Mouse (Mus musculus) forebrain, embryonic 13.5 days (tissue): Measurements from ENCODE around the gene Ankrd66. TPM values are rescaled to one million over a fixed set of nuclear protein-coding genes. Genes with fewer than 3 reads are reported as not detected.
"Not testable (repeated sequence)": the region's sequence is repeated elsewhere in the genome, so short reads cannot be mapped to it uniquely, and the experiment has no call there.

Experiments used
- ATAC-seq: fragments of 200-750 bp; cut with Nextera tagmentation; 2 replicates; pipeline ENCODE4 v1.8.0; 2017
- H3K27ac ChIP-seq: fragments of 300-500 bp; sonication (generic); 2 replicates; pipeline ENCODE4 v1.5.1; 2015; ENCODE audit warnings: inconsistent platforms, mild to moderate bottlenecking, moderate library complexity
- H3K27me3 ChIP-seq: fragments of 300-500 bp; sonication (generic); 2 replicates; pipeline ENCODE4 v1.6.1; 2015; ENCODE audit warnings: mild to moderate bottlenecking, inconsistent platforms
- H3K36me3 ChIP-seq: fragments of 300-500 bp; sonication (generic); 2 replicates; pipeline ENCODE4 v1.6.1; 2015; ENCODE audit warnings: mild to moderate bottlenecking, inconsistent platforms; ENCODE audit not compliant: poor library complexity, severe bottlenecking
- H3K4me1 ChIP-seq: fragments of 300-500 bp; sonication (generic); 2 replicates; pipeline ENCODE4 v1.6.1; 2015; ENCODE audit warnings: inconsistent platforms
- H3K4me2 ChIP-seq: fragments of 300-500 bp; sonication (generic); 2 replicates; pipeline ENCODE4 v1.6.1; 2015; ENCODE audit warnings: inconsistent platforms, mild to moderate bottlenecking, moderate library complexity
- H3K4me3 ChIP-seq: fragments of 300-500 bp; sonication (generic); 2 replicates; pipeline ENCODE4 v1.5.1; 2015; ENCODE audit warnings: mild to moderate bottlenecking, inconsistent platforms
- H3K9ac ChIP-seq: fragments of 300-500 bp; sonication (generic); 2 replicates; pipeline ENCODE4 v1.6.1; 2015; ENCODE audit warnings: mild to moderate bottlenecking, inconsistent platforms
- H3K9me3 ChIP-seq: fragments of 300-500 bp; sonication (generic); replicated peaks from 2 replicates; pipeline ENCODE4 v1.6.1; 2016; ENCODE audit warnings: inconsistent platforms
- WGBS: fragments of 180-500 bp; shearing (Covaris S2); methylation state at CpG from one replicate; pipeline ENCODE4 v1.1.7; 2015; 5-methylcytosine and 5-hydroxymethylcytosine counted together
- polyA plus RNA-seq: library from polyadenylated mRNA; unstranded; fragments of >200 nt; fragmentation: Nextera tagmentation; extraction: Ambion mirVana; gene quantifications from 2 replicates; pipeline ENCODE4 v1.2.1, GENCODE M21; 2015

Gene Ankrd66
- polyA plus RNA-seq, 1 experiment from 2014 or later, result 0.25 TPM

- WGBS, result 94% methylated on average over 5 of the region's 5 CpGs
- Histone ChIP-seq H3K4me2 (no peak overlapping the region), H3K4me3 (no peak overlapping the region)
Observed at GRCm38 (mm10) chr17:43495502-43495901, 47.9 kb downstream of the Ankrd66 start.

GRCm38 (mm10) chr17:43490371-43490770 is 53.1 kb downstream of the Ankrd66 start:
- not testable (repeated sequence) for H3K27ac ChIP-seq, H3K27me3 ChIP-seq, H3K9me3 ChIP-seq, H3K4me2 ChIP-seq, H3K4me1 ChIP-seq, H3K36me3 ChIP-seq, ATAC-seq, H3K4me3 ChIP-seq, H3K9ac ChIP-seq
- WGBS, result 95% methylated on average over 8 of the region's 10 CpGs

More at GRCm38 (mm10) chr17:43495502-43495901, 47.9 kb downstream of the Ankrd66 start:
- no peaks in the 10 kb centered on the region for H3K4me1 ChIP-seq
- H3K27ac ChIP-seq, result no peak overlapping the region
- no peaks in the 10 kb centered on the region for H3K9me3 ChIP-seq
- no peaks in the 10 kb centered on the region for H3K36me3 ChIP-seq
- no peak overlapping the region for H3K9ac ChIP-seq
- no peak for ATAC-seq
- no peaks in the 10 kb centered on the region for H3K27me3 ChIP-seq

GRCm38 (mm10) chr17:43488439-43489151 is 54.8 kb downstream of the Ankrd66 start:
- no peaks in the 10 kb centered on the region for H3K27me3 ChIP-seq
- 95% methylated on average over 2 of the region's 2 CpGs for WGBS
- no peak for ATAC-seq

GRCm38 (mm10) chr17:43485982-43486381 is 57.5 kb downstream of the Ankrd66 start:
- Histone ChIP-seq H3K9ac (no peak overlapping the region), H3K4me1 (no peaks in the 10 kb centered on the region), H3K27me3 (no peaks in the 10 kb centered on the region), H3K36me3 (no peaks in the 10 kb centered on the region), H3K4me2 (no peak overlapping the region), H3K4me3 (no peak overlapping the region), H3K27ac (no peak overlapping the region), H3K9me3 (no peaks in the 10 kb centered on the region)
- no peak for ATAC-seq
- 88% methylated on average over 3 of the region's 3 CpGs for WGBS

More at GRCm38 (mm10) chr17:43488439-43489151, 54.8 kb downstream of the Ankrd66 start:
- Histone ChIP-seq H3K4me1 (no peaks in the 10 kb centered on the region), H3K27ac (no peak overlapping the region), H3K9me3 (no peaks in the 10 kb centered on the region), H3K9ac (no peak overlapping the region), H3K36me3 (no peaks in the 10 kb centered on the region), H3K4me2 (no peak overlapping the region), H3K4me3 (no peak overlapping the region)

Other genes starting within 250 kb of the Ankrd66 start
- 5.5 and 6.6 TPM in 2 replicates for gene Adgrf5, start 183.2 kb downstream of the Ankrd66 start, polyA plus RNA-seq
- 0.05 TPM in 1 of 2 replicates, not detected in the other for gene Mep1a, start 40.8 kb downstream of the Ankrd66 start, polyA plus RNA-seq
- 3.5 and 4.7 TPM in 2 replicates for gene Pla2g7, start 24.5 kb upstream of the Ankrd66 start, polyA plus RNA-seq
- 0.03 and 0.17 TPM in 2 replicates for gene Tdrd6, start 86.7 kb upstream of the Ankrd66 start, polyA plus RNA-seq
- gene Slc25a27, start 123.6 kb upstream of the Ankrd66 start, polyA plus RNA-seq, result 102 and 107 TPM in 2 replicates
- gene Cyp39a1, start 123.8 kb upstream of the Ankrd66 start, polyA plus RNA-seq, result 37.3 and 38.2 TPM in 2 replicates